Mouse (Mus musculus) embryonic facial prominence, embryonic 11.5 days (tissue): ENCODE results near the gene Plrg1. TPM values are rescaled to one million over a fixed set of nuclear protein-coding genes. Genes with fewer than 3 reads are reported as not detected.

Experiments used
- ATAC-seq: fragments of 200-750 bp; cut with Nextera tagmentation; replicated peaks from 2 replicates; pipeline ENCODE4 v1.8.0; 2017; ENCODE audit warnings: low read depth; ENCODE audit not compliant: insufficient number of reproducible peaks, low FRiP score, low TSS enrichment
- DNase-seq: peaks from one replicate; pipeline ENCODE4 v3.0.0-alpha.2; 2015; ENCODE audit warnings: low spot score
- H3K27ac ChIP-seq: fragments of 300-500 bp; sonication (generic); replicated peaks from 2 replicates; pipeline ENCODE4 v1.5.1; 2014; ENCODE audit warnings: mild to moderate bottlenecking, low read depth, low read length, control low read depth
- H3K27me3 ChIP-seq: fragments of 300-500 bp; sonication (generic); 2 replicates; pipeline ENCODE4 v1.6.1; 2014; ENCODE audit warnings: mild to moderate bottlenecking, low read length, moderate library complexity, mixed read lengths; ENCODE audit not compliant: control insufficient read depth, insufficient read depth
- H3K36me3 ChIP-seq: fragments of 300-500 bp; sonication (generic); replicated peaks from 2 replicates; pipeline ENCODE4 v1.6.1; 2014; ENCODE audit warnings: low read depth, mild to moderate bottlenecking, low read length, moderate library complexity, mixed read lengths; ENCODE audit not compliant: control insufficient read depth, insufficient read depth
- H3K4me1 ChIP-seq: fragments of 300-500 bp; sonication (generic); 2 replicates; pipeline ENCODE4 v1.6.1; 2014; ENCODE audit warnings: low read length, mixed read lengths; ENCODE audit not compliant: control insufficient read depth, insufficient read depth
- H3K4me2 ChIP-seq: fragments of 300-500 bp; sonication (generic); 2 replicates; pipeline ENCODE4 v1.6.1; 2014; ENCODE audit warnings: low read depth, mild to moderate bottlenecking, control low read depth, low read length, moderate library complexity
- H3K4me3 ChIP-seq: fragments of 300-500 bp; sonication (generic); 2 replicates; pipeline ENCODE4 v1.5.1; 2014; ENCODE audit warnings: low read depth, low read length, control low read depth
- H3K9ac ChIP-seq: fragments of 300-500 bp; sonication (generic); replicated peaks from 2 replicates; pipeline ENCODE4 v1.6.1; 2014; ENCODE audit warnings: mild to moderate bottlenecking, control low read depth, low read length
- H3K9me3 ChIP-seq: fragments of 300-500 bp; sonication (generic); replicated peaks from 2 replicates; pipeline ENCODE4 v1.6.1; 2016; ENCODE audit warnings: mild to moderate bottlenecking, low read length, inconsistent platforms, mixed read lengths; ENCODE audit not compliant: control insufficient read depth
- WGBS: fragments of 180-500 bp; shearing (Covaris S2); extraction: QIAGEN DNeasy Blood & Tissue Kit; methylation state at CpG from one replicate; pipeline ENCODE4 v1.1.7; 2014; 5-methylcytosine and 5-hydroxymethylcytosine counted together
- polyA plus RNA-seq: library from polyadenylated mRNA; unstranded; fragments of >200 nt; fragmentation: Nextera tagmentation; extraction: Ambion mirVana; gene quantifications from 2 replicates; pipeline ENCODE4 v1.2.1, GENCODE M21; 2014

Gene Plrg1
- polyA plus RNA-seq, 1 experiment from 2014 or later = 141 TPM

GRCm38 (mm10) chr3:83038865-83039264, 16.5 kb upstream of the Plrg1 start:
- Histone ChIP-seq H3K4me2 (no peak overlapping the region), H3K4me3 (no peak overlapping the region), H3K4me1 (no peaks in the 10 kb centered on the region), H3K27me3 (no peaks in the 10 kb centered on the region), H3K27ac (no peak overlapping the region), H3K36me3 (no peaks in the 10 kb centered on the region), H3K9me3 (no peaks in the 10 kb centered on the region), H3K9ac (no peak overlapping the region)
- 76% methylated on average over 2 of the region's 2 CpGs for whole genome bisulfite sequencing
- DNase-seq (no peak), ATAC-seq (no peak)

DNA sequence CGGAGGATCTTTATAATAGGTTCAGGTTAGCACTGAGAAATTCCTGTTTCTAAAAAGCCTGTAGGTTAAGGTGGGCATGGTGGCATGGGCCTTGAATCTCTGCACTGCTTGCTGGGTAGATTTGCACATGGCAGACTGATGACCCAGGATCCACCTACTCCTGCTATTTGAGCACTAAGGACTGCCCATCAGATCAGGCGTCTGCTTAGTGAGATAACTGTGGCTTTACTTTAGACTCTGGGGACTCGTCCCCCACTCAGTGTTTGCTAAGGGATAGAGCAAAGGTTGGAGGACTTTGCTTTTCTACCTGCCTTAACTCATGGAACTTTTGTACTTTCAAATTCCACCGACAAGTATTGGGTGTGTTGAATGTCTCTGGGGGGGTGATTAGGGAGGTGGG, 15.7 kb upstream of the Plrg1 start:
- no peak for ATAC-seq
- H3K27me3 ChIP-seq = no peaks in the 10 kb centered on the region
- H3K9ac ChIP-seq = no peak overlapping the region
- H3K4me1 ChIP-seq = no peaks in the 10 kb centered on the region
- no peak overlapping the region for H3K27ac ChIP-seq
- no peaks in the 10 kb centered on the region for H3K9me3 ChIP-seq
- DNase-seq = no peak
- H3K4me2 ChIP-seq = no peak overlapping the region
- H3K36me3 ChIP-seq = no peaks in the 10 kb centered on the region
- H3K4me3 ChIP-seq = no peak overlapping the region
- 72% methylated on average over 4 of the region's 4 CpGs for WGBS

GRCm38 (mm10) chr3:83042451-83042850, 12.9 kb upstream of the Plrg1 start:
- 90% methylated on average over 5 of the region's 5 CpGs for WGBS

GRCm38 (mm10) chr3:83046649-83047048, 8.7 kb upstream of the Plrg1 start:
- DNase-seq = no peak
- WGBS = 85% methylated on average over 11 of the region's 11 CpGs

More at GRCm38 (mm10) chr3:83042451-83042850, 12.9 kb upstream of the Plrg1 start:
- no peak for ATAC-seq
- no peaks in the 10 kb centered on the region for H3K27me3 ChIP-seq
- no peak overlapping the region for H3K27ac ChIP-seq
- no peak overlapping the region for H3K4me3 ChIP-seq
- no peak for DNase-seq
- no peaks in the 10 kb centered on the region for H3K9me3 ChIP-seq
- H3K36me3 ChIP-seq = no peaks in the 10 kb centered on the region
- no peaks in the 10 kb centered on the region for H3K4me1 ChIP-seq
- H3K9ac ChIP-seq = no peak overlapping the region
- H3K4me2 ChIP-seq = no peak overlapping the region

GRCm38 (mm10) chr3:83049680-83050079, 5.6 kb upstream of the Plrg1 start, which contains the start of gene Fgb:
Gene Fgb, minus strand, starts transcription at chr3:83049863.
- no peaks in the 10 kb centered on the region for H3K36me3 ChIP-seq
- no peaks in the 10 kb centered on the region for H3K27me3 ChIP-seq
- H3K4me2 ChIP-seq = no peak within 1 kb of the TSS
- H3K27ac ChIP-seq = no peak within 1 kb of the TSS
- 87% methylated on average over 8 of the region's 8 CpGs for WGBS
- no peak for DNase-seq
- no peak within 1 kb of the TSS for H3K9ac ChIP-seq
- ATAC-seq = no peak
- H3K4me1 ChIP-seq = no peaks in the 10 kb centered on the region
- no peak within 1 kb of the TSS for H3K4me3 ChIP-seq
- H3K9me3 ChIP-seq = no peaks in the 10 kb centered on the region

More at GRCm38 (mm10) chr3:83046649-83047048, 8.7 kb upstream of the Plrg1 start:
- H3K27me3 ChIP-seq = no peaks in the 10 kb centered on the region
- no peaks in the 10 kb centered on the region for H3K36me3 ChIP-seq
- H3K4me1 ChIP-seq = no peaks in the 10 kb centered on the region
- no peak for ATAC-seq
- no peak overlapping the region for H3K9ac ChIP-seq
- H3K9me3 ChIP-seq = no peaks in the 10 kb centered on the region
- H3K4me2 ChIP-seq = no peak overlapping the region
- no peak overlapping the region for H3K4me3 ChIP-seq
- H3K27ac ChIP-seq = no peak overlapping the region

GRCm38 (mm10) chr3:83050661-83051060, 4.7 kb upstream of the Plrg1 start:
- H3K27me3 ChIP-seq = no peaks in the 10 kb centered on the region
- H3K9ac ChIP-seq = no peak overlapping the region
- DNase-seq (no peak), ATAC-seq (no peak)
- H3K36me3 ChIP-seq = no peaks in the 10 kb centered on the region
- WGBS = 84% methylated on average over 5 of the region's 5 CpGs
- no peak overlapping the region for H3K4me2 ChIP-seq
- no peaks in the 10 kb centered on the region for H3K9me3 ChIP-seq
- no peak overlapping the region for H3K27ac ChIP-seq
- H3K4me1 ChIP-seq = no peaks in the 10 kb centered on the region
- H3K4me3 ChIP-seq = no peak overlapping the region

GRCm38 (mm10) chr3:83052102-83052501, 3.2 kb upstream of the Plrg1 start:
- Histone ChIP-seq H3K9ac (no peak overlapping the region), H3K9me3 (no peaks in the 10 kb centered on the region), H3K36me3 (no peaks in the 10 kb centered on the region), H3K4me3 (no peak overlapping the region), H3K27me3 (no peaks in the 10 kb centered on the region), H3K27ac (no peak overlapping the region), H3K4me1 (no peaks in the 10 kb centered on the region), H3K4me2 (no peak overlapping the region)
- ATAC-seq (no peak), DNase-seq (no peak)
- 82% methylated on average over 5 of the region's 5 CpGs for WGBS

- DNase-seq (no peak), ATAC-seq (no peak)
- no peaks in the 10 kb centered on the region for H3K27me3 ChIP-seq
- WGBS = 88% methylated on average over 7 of the region's 7 CpGs
- no peaks in the 10 kb centered on the region for H3K4me1 ChIP-seq
- no peaks in the 10 kb centered on the region for H3K9me3 ChIP-seq
- no peaks in the 10 kb centered on the region for H3K36me3 ChIP-seq
- no peak overlapping the region for H3K9ac ChIP-seq
- no peak overlapping the region for H3K27ac ChIP-seq
- no peak overlapping the region for H3K4me2 ChIP-seq
- no peak overlapping the region for H3K4me3 ChIP-seq
Measured at GRCm38 (mm10) chr3:83053126-83053525, 2.2 kb upstream of the Plrg1 start.
